Mouse (Mus musculus) neural tube, embryonic 12.5 days (tissue): ENCODE measurements around the gene Tacstd2. TPM values are rescaled to one million over a fixed set of nuclear protein-coding genes. Genes with fewer than 3 reads are reported as not detected.

Source experiments
- ATAC-seq: fragments of 200-750 bp; cut with Nextera tagmentation; 2 replicates; pipeline ENCODE4 v1.8.0; 2017; ENCODE audit warnings: low read depth, mild to moderate bottlenecking, moderate TSS enrichment, moderate library complexity; ENCODE audit not compliant: low FRiP score
- H3K27ac ChIP-seq: fragments of 300-500 bp; sonication (generic); 2 replicates; pipeline ENCODE4 v1.5.1; 2016
- H3K27me3 ChIP-seq: fragments of 300-500 bp; sonication (generic); replicated peaks from 2 replicates; pipeline ENCODE4 v1.6.1; 2016; ENCODE audit warnings: mild to moderate bottlenecking
- H3K36me3 ChIP-seq: fragments of 300-500 bp; sonication (generic); 2 replicates; pipeline ENCODE4 v1.6.1; 2016; ENCODE audit warnings: mild to moderate bottlenecking
- H3K4me1 ChIP-seq: fragments of 300-500 bp; sonication (generic); 2 replicates; pipeline ENCODE4 v1.6.1; 2016
- H3K4me2 ChIP-seq: fragments of 300-500 bp; sonication (generic); replicated peaks from 2 replicates; pipeline ENCODE4 v1.6.1; 2016; ENCODE audit warnings: mild to moderate bottlenecking
- H3K4me3 ChIP-seq: fragments of 300-500 bp; sonication (generic); 2 replicates; pipeline ENCODE4 v1.5.1; 2016
- H3K9ac ChIP-seq: fragments of 300-500 bp; sonication (generic); 2 replicates; pipeline ENCODE4 v1.6.1; 2016; ENCODE audit warnings: mild to moderate bottlenecking
- H3K9me3 ChIP-seq: fragments of 300-500 bp; sonication (generic); 2 replicates; pipeline ENCODE4 v1.6.1; 2016; ENCODE audit warnings: mild to moderate bottlenecking
- WGBS: fragments of 180-500 bp; shearing (Covaris S2); methylation state at CpG from one replicate; pipeline ENCODE4 v1.1.7; 2016; 5-methylcytosine and 5-hydroxymethylcytosine counted together
- polyA plus RNA-seq: library from polyadenylated mRNA; unstranded; fragments of >200 nt; fragmentation: Nextera tagmentation; extraction: Ambion mirVana; gene quantifications from 2 replicates; pipeline ENCODE4 v1.2.1, GENCODE M21; 2016

Tacstd2 gene
- 2.7 and 2.8 TPM in 2 replicates for polyA plus RNA-seq

- peak within 1 kb of the TSS; percentile 29; the same call in 1 of the 2 replicates for H3K9ac ChIP-seq
- no peaks in the 10 kb centered on the region for H3K9me3 ChIP-seq
- no peak for ATAC-seq
- 6% methylated on average over 8 of the region's 8 CpGs for WGBS
- H3K4me1 ChIP-seq, result peaks cover 16% of the 10 kb centered on the region
- peak within 1 kb of the TSS; percentile 41 for H3K4me3 ChIP-seq
- H3K27me3 ChIP-seq, result peaks cover 58% of the 10 kb centered on the region
- H3K36me3 ChIP-seq, result no peaks in the 10 kb centered on the region
- H3K4me2 ChIP-seq, result peak within 1 kb of the TSS; percentile 79
- no peak within 1 kb of the TSS for H3K27ac ChIP-seq
These were observed at the start of gene Tacstd2 for GRCm38 (mm10) chr6:67535777-67536054. Gene Tacstd2, minus strand, starts transcription at chr6:67535796.

DNA sequence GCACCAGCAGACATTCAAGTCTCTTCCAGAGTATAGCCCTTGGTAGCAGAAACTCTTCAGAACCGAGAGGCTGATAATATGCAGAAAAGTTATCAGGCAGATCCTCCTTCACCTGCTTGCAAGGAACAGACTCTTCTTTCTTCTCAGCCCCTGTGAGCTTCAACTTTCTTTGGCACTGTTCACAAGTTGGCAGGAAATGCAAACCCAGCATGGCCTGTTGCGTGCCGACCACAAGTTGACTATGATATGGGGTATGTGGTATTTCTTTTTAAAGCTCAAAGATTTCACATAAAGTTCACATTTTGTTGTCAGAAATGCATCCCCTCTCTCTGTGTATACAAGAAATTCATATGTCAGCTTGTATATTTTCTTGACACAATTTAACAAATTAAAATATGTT, 30.7 kb upstream of the Tacstd2 start:
- Histone ChIP-seq H3K4me1 (no peaks in the 10 kb centered on the region), H3K4me2 (no peak overlapping the region), H3K9ac (no peak overlapping the region), H3K4me3 (no peak overlapping the region), H3K27ac (no peak overlapping the region), H3K36me3 (no peaks in the 10 kb centered on the region), H3K27me3 (no peaks in the 10 kb centered on the region), H3K9me3 (no peaks in the 10 kb centered on the region)
- 89% methylated on average over 3 of the region's 3 CpGs for WGBS
- ATAC-seq, result no peak

DNA sequence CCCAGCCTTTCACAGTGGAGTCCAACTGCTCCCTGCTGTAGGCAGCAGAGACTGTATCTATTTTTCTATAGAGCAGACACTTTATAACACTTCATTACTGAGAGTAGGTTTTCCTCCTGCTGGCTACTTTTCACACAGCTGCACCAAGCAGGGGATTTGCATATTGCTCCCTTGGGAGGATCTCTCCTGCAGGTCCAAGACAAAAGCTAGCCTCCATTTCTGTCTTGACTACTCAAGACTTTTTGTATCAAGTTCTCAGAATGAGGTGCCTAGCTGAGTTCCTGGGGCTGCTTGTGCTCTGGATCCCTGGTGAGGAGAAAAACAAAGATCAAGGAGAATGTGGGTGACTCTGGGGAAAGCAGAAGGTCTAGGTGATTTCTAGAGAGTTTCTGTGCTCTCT, 19.8 kb upstream of the Tacstd2 start:
- no peak overlapping the region for H3K4me3 ChIP-seq
- no peak overlapping the region for H3K27ac ChIP-seq

DNA sequence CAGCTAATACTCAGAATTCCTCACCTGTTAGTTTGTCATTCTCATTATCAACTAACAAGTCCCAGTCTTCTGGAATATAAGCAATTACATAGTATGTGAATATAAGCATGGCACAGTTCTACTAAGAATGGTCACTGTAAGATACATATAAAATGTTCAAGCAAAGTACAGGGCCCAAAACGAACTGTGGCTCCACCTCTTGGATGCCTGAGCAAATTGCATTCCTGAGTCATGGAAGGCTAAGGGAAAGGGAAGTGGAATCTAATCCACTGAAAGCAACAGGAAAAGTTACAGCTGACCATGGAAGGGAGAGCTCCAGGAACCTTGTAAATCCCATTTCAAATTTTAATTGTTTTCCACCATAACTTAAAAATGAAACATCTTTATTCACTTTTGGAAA, 14.0 kb upstream of the Tacstd2 start:
- Histone ChIP-seq H3K27ac (no peak overlapping the region), H3K9ac (no peak overlapping the region), H3K4me1 (no peaks in the 10 kb centered on the region), H3K36me3 (no peaks in the 10 kb centered on the region), H3K4me2 (no peak overlapping the region), H3K4me3 (no peak overlapping the region), H3K9me3 (no peaks in the 10 kb centered on the region), H3K27me3 (no peaks in the 10 kb centered on the region)
- WGBS, result 10% methylated on average over 1 of the region's 1 CpGs
- no peak for ATAC-seq

More for the DNA sequence above, 19.8 kb upstream of the Tacstd2 start:
- ATAC-seq, result no peak
- no peaks in the 10 kb centered on the region for H3K9me3 ChIP-seq
- no peak overlapping the region for H3K4me2 ChIP-seq
- H3K9ac ChIP-seq, result no peak overlapping the region
- no peaks in the 10 kb centered on the region for H3K36me3 ChIP-seq
- H3K27me3 ChIP-seq, result no peaks in the 10 kb centered on the region
- H3K4me1 ChIP-seq, result no peaks in the 10 kb centered on the region

- WGBS, result under 1% methylated on average over 62 of the region's 62 CpGs
- peak overlapping the region; percentile 29; the same call in 1 of the 2 replicates for H3K9ac ChIP-seq
- H3K4me3 ChIP-seq, result peak overlapping the region; percentile 41
- peaks cover 16% of the 10 kb centered on the region for H3K4me1 ChIP-seq
- ATAC-seq, result peak; percentile 51
- H3K36me3 ChIP-seq, result no peaks in the 10 kb centered on the region
- peak overlapping the region; percentile 79 for H3K4me2 ChIP-seq
- peaks cover 58% of the 10 kb centered on the region for H3K27me3 ChIP-seq
- no peaks in the 10 kb centered on the region for H3K9me3 ChIP-seq
- no peak overlapping the region for H3K27ac ChIP-seq
These were observed 405 bp downstream of the Tacstd2 start for GRCm38 (mm10) chr6:67535005-67535776.

DNA sequence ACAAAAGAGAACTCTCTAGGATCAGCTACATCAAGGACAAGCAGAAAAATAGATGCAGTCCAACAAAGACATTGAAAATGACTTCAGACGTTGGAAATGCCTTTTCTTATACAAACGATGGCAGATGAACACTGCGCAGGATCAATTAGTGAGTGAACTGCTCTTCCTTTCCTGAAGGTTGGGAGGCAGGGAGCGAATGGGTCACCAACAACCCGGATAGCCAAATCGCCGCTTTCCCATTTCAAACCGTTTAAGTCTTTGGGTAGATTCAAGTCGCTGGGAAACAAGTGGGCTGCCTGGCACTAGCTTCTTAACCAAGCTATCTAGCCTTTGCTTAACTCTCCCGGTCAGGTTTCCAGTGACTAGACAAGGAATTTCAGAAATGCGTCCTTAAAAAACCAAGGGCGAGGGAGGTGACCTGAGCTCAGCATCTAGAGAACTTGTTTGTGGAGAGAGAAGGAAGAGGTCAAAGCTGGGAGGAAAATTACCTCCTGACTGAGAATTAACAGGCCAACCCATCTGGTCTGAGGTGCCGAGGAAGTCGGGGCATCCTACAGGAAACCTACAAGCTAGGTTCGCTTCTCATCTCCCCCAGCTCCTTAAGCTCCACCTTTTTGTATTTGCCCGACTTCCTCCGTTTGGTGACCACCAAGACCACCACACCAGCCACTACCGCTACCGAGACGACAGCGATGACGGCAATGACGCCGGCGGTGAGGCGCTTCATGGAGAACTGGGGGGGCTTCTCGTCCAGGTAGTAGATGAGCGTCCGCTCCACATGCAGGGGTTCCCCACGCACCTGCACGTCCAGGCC, 1.2 kb downstream of the Tacstd2 start:
- 8% methylated on average over 31 of the region's 31 CpGs for WGBS
- peaks cover 16% of the 10 kb centered on the region for H3K4me1 ChIP-seq
- peak overlapping the region; percentile 41 for H3K4me3 ChIP-seq
- no peaks in the 10 kb centered on the region for H3K36me3 ChIP-seq
- no peak overlapping the region for H3K27ac ChIP-seq
- H3K4me2 ChIP-seq, result peak overlapping the region; percentile 79
- peaks cover 58% of the 10 kb centered on the region for H3K27me3 ChIP-seq
- no peaks in the 10 kb centered on the region for H3K9me3 ChIP-seq
- no peak for ATAC-seq
- no peak overlapping the region for H3K9ac ChIP-seq

DNA sequence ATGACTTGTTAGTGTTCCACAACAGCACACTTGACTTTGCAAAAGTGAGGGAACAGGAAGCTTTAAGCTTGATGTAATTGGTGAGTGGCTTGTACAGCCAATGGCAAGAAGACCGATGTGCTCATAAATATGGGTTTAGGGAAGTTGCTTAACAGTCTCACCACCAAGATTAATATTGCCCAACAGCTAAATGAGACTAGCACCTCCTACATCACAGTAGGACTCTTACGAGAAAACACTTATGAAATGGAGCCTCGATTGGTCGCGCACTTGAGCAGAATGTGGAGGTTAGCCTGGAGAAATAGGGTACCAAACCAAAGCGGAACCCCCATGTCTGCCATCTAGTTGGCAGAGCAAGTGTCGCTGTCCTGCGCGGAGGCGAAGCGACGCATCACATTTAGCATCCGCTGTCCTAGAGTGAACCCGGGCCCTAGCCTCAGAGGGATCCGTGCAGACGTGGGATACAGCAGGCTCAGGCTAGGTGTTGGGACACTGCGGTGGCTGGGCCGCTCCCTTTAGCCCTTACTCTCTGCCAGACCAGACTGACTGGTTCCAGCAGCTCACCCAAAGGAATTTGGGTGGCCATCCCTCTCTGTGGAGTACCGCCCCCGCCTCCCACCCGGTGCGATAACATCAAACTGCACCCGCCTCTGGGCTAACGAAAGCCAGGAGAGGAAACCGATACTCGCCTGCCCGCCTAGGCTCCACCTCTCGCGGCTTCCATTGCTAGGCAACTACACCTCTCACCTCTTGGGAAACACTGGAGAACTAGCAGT, 2.7 kb downstream of the Tacstd2 start:
- no peak overlapping the region for H3K9ac ChIP-seq
- peaks cover 58% of the 10 kb centered on the region for H3K27me3 ChIP-seq
- peak; percentile 59; the same call in 1 of the 2 replicates for ATAC-seq
- H3K36me3 ChIP-seq, result no peaks in the 10 kb centered on the region
- peaks cover 16% of the 10 kb centered on the region for H3K4me1 ChIP-seq
- no peak overlapping the region for H3K27ac ChIP-seq
- H3K9me3 ChIP-seq, result no peaks in the 10 kb centered on the region
- H3K4me3 ChIP-seq, result peak overlapping the region; percentile 19; the same call in 1 of the 2 replicates
- peak overlapping the region; percentile 51 for H3K4me2 ChIP-seq
- 11% methylated on average over 29 of the region's 29 CpGs for WGBS

GRCm38 (mm10) chr6:67531822-67532162, 3.8 kb downstream of the Tacstd2 start:
- H3K9ac ChIP-seq, result no peak overlapping the region
- peaks cover 55% of the 10 kb centered on the region for H3K27me3 ChIP-seq
- WGBS, result 71% methylated on average over 7 of the region's 7 CpGs
- H3K27ac ChIP-seq, result no peak overlapping the region
- no peaks in the 10 kb centered on the region for H3K36me3 ChIP-seq
- no peak for ATAC-seq
- no peak overlapping the region for H3K4me3 ChIP-seq
- peaks cover 16% of the 10 kb centered on the region for H3K4me1 ChIP-seq
- no peak overlapping the region for H3K4me2 ChIP-seq
- no peaks in the 10 kb centered on the region for H3K9me3 ChIP-seq

DNA sequence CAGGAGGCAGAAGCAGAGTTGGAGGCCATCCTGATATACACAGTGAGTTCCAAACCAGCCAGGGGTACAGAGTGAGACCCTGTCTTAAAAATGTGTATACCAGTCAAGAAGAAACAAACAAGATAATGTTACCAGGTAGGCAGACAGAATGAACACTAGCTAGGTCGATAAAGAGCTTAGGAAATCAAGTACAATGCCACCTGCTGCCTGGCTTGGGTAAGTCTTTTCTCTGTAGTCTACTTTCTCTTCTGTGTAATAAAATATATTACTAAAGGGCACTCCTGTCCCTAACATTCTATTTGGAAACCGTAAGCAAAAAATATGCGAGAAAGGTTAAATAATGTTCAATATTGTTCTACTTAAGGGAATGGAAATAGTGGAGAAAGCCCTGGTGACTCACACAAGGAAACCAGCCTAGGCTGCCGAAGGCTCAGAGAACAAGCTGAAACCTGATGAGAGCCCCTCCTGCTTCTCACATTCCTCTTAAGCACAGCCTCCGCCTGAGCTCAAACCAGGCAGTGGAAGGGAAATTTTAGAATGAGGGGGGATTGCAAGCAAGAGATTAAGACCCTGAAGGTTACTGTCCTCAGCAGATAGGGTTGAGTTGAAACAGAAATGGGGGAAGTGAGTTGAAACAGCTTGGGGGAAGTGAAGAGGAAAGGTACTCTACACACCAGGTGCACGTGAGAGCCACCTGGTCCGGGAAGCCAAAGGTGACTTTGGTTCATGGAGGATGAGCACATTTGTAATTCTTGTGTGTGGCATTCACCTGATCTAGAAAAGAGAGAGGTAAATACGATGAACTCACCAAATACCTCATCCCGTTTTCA, 4.4 kb downstream of the Tacstd2 start:
- H3K36me3 ChIP-seq, result no peaks in the 10 kb centered on the region
- no peak overlapping the region for H3K4me2 ChIP-seq
- no peak overlapping the region for H3K4me3 ChIP-seq
- no peak overlapping the region for H3K9ac ChIP-seq
- H3K9me3 ChIP-seq, result no peaks in the 10 kb centered on the region
- no peak for ATAC-seq
- 65% methylated on average over 9 of the region's 9 CpGs for WGBS
- H3K27ac ChIP-seq, result no peak overlapping the region
- H3K4me1 ChIP-seq, result peaks cover 16% of the 10 kb centered on the region
- peaks cover 49% of the 10 kb centered on the region for H3K27me3 ChIP-seq

- Histone ChIP-seq H3K4me2 (no peak overlapping the region), H3K9ac (no peak overlapping the region), H3K4me1 (no peaks in the 10 kb centered on the region), H3K9me3 (no peaks in the 10 kb centered on the region), H3K36me3 (no peaks in the 10 kb centered on the region), H3K27me3 (peaks cover 3% of the 10 kb centered on the region; the same call in 1 of the 2 replicates), H3K27ac (no peak overlapping the region), H3K4me3 (no peak overlapping the region)
- WGBS, result 90% methylated on average over 5 of the region's 5 CpGs
- no peak for ATAC-seq
These were observed 9.2 kb downstream of the Tacstd2 start for GRCm38 (mm10) chr6:67526356-67526755.

GRCm38 (mm10) chr6:67510752-67511151, 24.8 kb downstream of the Tacstd2 start:
- Histone ChIP-seq H3K27me3 (no peaks in the 10 kb centered on the region), H3K27ac (no peak overlapping the region), H3K9me3 (no peaks in the 10 kb centered on the region), H3K4me2 (no peak overlapping the region), H3K4me3 (no peak overlapping the region), H3K9ac (no peak overlapping the region), H3K4me1 (no peaks in the 10 kb centered on the region), H3K36me3 (no peaks in the 10 kb centered on the region)
- ATAC-seq, result no peak
